Mouse (Mus musculus): ENCODE measurements around the gene Rnf39. TPM values are rescaled to one million over a fixed set of nuclear protein-coding genes. Genes with fewer than 3 reads are reported as not detected.

Rnf39 gene
- polyA plus RNA-seq, 1 experiment from 2014 or later: 1.5 TPM

- Histone ChIP-seq H3K36me3 (no peaks in the 10 kb centered on the region), H3K27ac (no peak overlapping the region), H3K9ac (no peak overlapping the region), H3K4me3 (no peak overlapping the region), H3K4me1 (no peaks in the 10 kb centered on the region), H3K27me3 (peaks cover 9% of the 10 kb centered on the region), H3K4me2 (replicated peaks) (no peak overlapping the region), H3K9me3 (replicated peaks) (no peaks in the 10 kb centered on the region)
- WGBS: 85% methylated on average over 4 of the region's 4 CpGs
- no peak for ATAC-seq (ENCODE audit: low FRiP score)
Measured at GRCm38 (mm10) chr17:36993770-36994325, 51.1 kb downstream of the Rnf39 start.

DNA sequence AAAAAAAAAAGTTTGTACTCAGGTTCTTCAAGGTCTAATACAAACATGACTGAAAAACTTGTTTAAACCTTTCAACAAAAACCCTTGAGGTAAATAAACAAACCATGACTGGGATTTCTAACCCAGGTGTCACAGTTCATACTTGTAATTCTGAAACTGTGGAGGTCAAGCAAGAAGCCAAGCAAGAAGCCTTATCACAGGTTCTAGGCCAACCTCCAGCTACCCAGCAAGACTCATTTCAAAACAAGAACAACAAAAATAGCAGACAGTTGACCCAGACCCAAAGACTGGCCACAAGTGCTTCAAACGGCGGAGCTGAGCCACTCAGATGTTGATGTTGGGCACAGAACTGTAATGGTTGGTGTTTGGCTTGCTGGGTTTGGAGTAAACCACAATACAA is 51.8 kb downstream of the Rnf39 start:
- Histone ChIP-seq H3K36me3 (no peaks in the 10 kb centered on the region), H3K4me3 (no peak overlapping the region), H3K4me2 (replicated peaks) (no peak overlapping the region), H3K27me3 (peaks cover 2% of the 10 kb centered on the region), H3K9me3 (replicated peaks) (no peaks in the 10 kb centered on the region), H3K27ac (no peak overlapping the region), H3K4me1 (no peaks in the 10 kb centered on the region), H3K9ac (no peak overlapping the region)
- WGBS: 81% methylated on average over 2 of the region's 2 CpGs
- no peak for ATAC-seq (ENCODE audit: low FRiP score)

DNA sequence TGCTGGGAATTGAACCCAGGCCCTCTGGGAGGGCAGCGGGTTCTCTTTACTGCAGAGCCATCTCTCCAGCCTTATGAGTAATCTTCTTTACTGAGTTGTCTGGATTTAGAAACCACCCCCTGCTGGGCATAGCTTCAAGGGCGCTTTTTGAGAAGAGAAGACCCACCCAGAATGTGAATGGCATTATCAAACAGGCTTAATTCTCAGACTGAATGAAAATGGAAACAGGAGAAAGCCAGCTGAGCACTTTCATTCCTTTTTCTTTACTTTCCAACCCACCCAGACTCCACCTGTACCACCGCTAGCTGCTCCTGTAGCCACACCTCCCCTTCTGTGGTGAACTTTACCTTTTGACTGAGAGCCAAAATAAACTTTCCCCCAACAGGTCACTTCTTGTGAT is 52.7 kb downstream of the Rnf39 start:
- no peak for ATAC-seq (ENCODE audit: low FRiP score)
- no peak overlapping the region for H3K4me2 ChIP-seq (replicated peaks)
- H3K27ac ChIP-seq: no peak overlapping the region
- no peaks in the 10 kb centered on the region for H3K9me3 ChIP-seq (replicated peaks)
- H3K4me1 ChIP-seq: no peaks in the 10 kb centered on the region
- H3K27me3 ChIP-seq: no peaks in the 10 kb centered on the region
- no peak overlapping the region for H3K9ac ChIP-seq
- no peaks in the 10 kb centered on the region for H3K36me3 ChIP-seq
- WGBS: 64% methylated on average over 3 of the region's 3 CpGs
- H3K4me3 ChIP-seq: no peak overlapping the region

DNA sequence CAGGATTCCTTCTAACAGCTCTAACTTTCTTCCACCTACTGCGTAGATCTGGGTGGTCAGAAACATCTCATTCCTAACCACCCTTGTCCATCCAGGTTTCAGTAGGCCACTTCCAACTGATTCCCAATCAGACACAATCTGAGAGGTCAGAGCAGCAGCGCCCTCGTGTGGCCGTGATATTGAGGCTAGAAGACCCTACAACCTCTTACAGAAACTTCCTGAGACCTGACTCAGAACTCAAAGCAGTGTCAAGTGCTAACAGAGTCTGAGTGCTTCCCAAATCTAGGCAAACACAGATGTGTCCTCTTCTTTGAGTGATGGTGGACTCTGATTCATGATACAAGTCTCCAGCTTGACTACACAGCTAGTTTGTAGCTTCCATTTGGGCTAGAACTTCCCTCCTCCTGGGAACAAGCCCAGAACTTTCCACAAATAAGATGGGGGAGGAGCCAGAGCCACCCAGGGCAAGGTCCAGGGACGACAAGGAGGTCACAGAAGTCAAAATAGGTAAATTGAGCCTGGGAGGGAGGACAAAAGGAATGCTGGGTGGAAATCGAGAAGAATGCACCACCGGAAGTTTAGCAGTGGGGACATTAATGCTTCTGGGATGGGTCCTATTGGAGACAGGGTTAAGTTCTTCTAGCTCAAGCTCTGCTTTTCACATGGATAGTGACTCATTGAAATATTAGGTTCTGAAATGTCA is 54.5 kb downstream of the Rnf39 start:
- Histone ChIP-seq H3K4me3 (no peak overlapping the region), H3K4me1 (no peaks in the 10 kb centered on the region), H3K9ac (no peak overlapping the region), H3K9me3 (replicated peaks) (no peaks in the 10 kb centered on the region), H3K4me2 (replicated peaks) (no peak overlapping the region), H3K27ac (no peak overlapping the region), H3K36me3 (no peaks in the 10 kb centered on the region), H3K27me3 (no peaks in the 10 kb centered on the region)
- ATAC-seq (ENCODE audit: low FRiP score): no peak
- 27% methylated on average over 7 of the region's 7 CpGs for WGBS

Other genes starting within 250 kb of the Rnf39 start
- not detected in 2 replicates for gene H2-M10.5, start 170.0 kb upstream of the Rnf39 start, polyA plus RNA-seq (2016; fragmentation: Nextera tagmentation; extraction: Ambion mirVana)
- not detected in 2 replicates for gene H2-M10.6, start 130.7 kb upstream of the Rnf39 start, polyA plus RNA-seq (2016; fragmentation: Nextera tagmentation; extraction: Ambion mirVana)
- gene Trim26, start 105.8 kb upstream of the Rnf39 start, polyA plus RNA-seq (2016; fragmentation: Nextera tagmentation; extraction: Ambion mirVana): 49.8 and 56.4 TPM in 2 replicates
- 0.37 and 0.42 TPM in 2 replicates for gene Trim15, start 75.7 kb upstream of the Rnf39 start, polyA plus RNA-seq (2016; fragmentation: Nextera tagmentation; extraction: Ambion mirVana)
- 7.5 and 8.4 TPM in 2 replicates for gene Trim10, start 73.3 kb upstream of the Rnf39 start, polyA plus RNA-seq (2016; fragmentation: Nextera tagmentation; extraction: Ambion mirVana)
- not detected in 2 replicates for gene Trim40, start 52.8 kb upstream of the Rnf39 start, polyA plus RNA-seq (2016; fragmentation: Nextera tagmentation; extraction: Ambion mirVana)
- not detected in 2 replicates for gene Trim31, start 44.8 kb upstream of the Rnf39 start, polyA plus RNA-seq (2016; fragmentation: Nextera tagmentation; extraction: Ambion mirVana)
- 131 and 137 TPM in 2 replicates for gene Ppp1r11, start 8.8 kb downstream of the Rnf39 start, polyA plus RNA-seq (2016; fragmentation: Nextera tagmentation; extraction: Ambion mirVana)
- 70.7 and 77.0 TPM in 2 replicates for gene Znrd1, start 15.6 kb downstream of the Rnf39 start, polyA plus RNA-seq (2016; fragmentation: Nextera tagmentation; extraction: Ambion mirVana)
- gene Znrd1as, start 15.7 kb downstream of the Rnf39 start, polyA plus RNA-seq (2016; fragmentation: Nextera tagmentation; extraction: Ambion mirVana): 5.0 and 6.6 TPM in 2 replicates
- 0.50 TPM in 1 of 2 replicates, not detected in the other for gene 2410137M14Rik, start 38.3 kb downstream of the Rnf39 start, polyA plus RNA-seq (2016; fragmentation: Nextera tagmentation; extraction: Ambion mirVana)
- 1.6 and 2.3 TPM in 2 replicates for gene H2-M5, start 46.6 kb downstream of the Rnf39 start, polyA plus RNA-seq (2016; fragmentation: Nextera tagmentation; extraction: Ambion mirVana)
- gene Zfp57, start 58.2 kb downstream of the Rnf39 start, polyA plus RNA-seq (2016; fragmentation: Nextera tagmentation; extraction: Ambion mirVana): 208 and 223 TPM in 2 replicates
- gene Mog, start 80.5 kb downstream of the Rnf39 start, polyA plus RNA-seq (2016; fragmentation: Nextera tagmentation; extraction: Ambion mirVana): 0.85 and 1.3 TPM in 2 replicates
- gene Gabbr1, start 103.0 kb downstream of the Rnf39 start, polyA plus RNA-seq (2016; fragmentation: Nextera tagmentation; extraction: Ambion mirVana): 41.8 and 42.1 TPM in 2 replicates
- 0.18 TPM in 1 of 2 replicates, not detected in the other for gene Olfr90, start 145.6 kb downstream of the Rnf39 start, polyA plus RNA-seq (2016; fragmentation: Nextera tagmentation; extraction: Ambion mirVana)
- 0.05 TPM in 1 of 2 replicates, not detected in the other for gene Olfr91, start 155.4 kb downstream of the Rnf39 start, polyA plus RNA-seq (2016; fragmentation: Nextera tagmentation; extraction: Ambion mirVana)
- not detected in 2 replicates for gene Olfr92, start 177.2 kb downstream of the Rnf39 start, polyA plus RNA-seq (2016; fragmentation: Nextera tagmentation; extraction: Ambion mirVana)
- gene Olfr93, start 218.6 kb downstream of the Rnf39 start, polyA plus RNA-seq (2016; fragmentation: Nextera tagmentation; extraction: Ambion mirVana): not detected in 2 replicates

Measured in hindbrain, embryonic 12.5 days (tissue).